Mouse (Mus musculus) liver, postnatal 0 days (tissue): ENCODE measurements around the gene Adgrl2.

Experiments used
- CTCF ChIP-seq: sonication (generic); IDR thresholded peaks from 2 replicates; pipeline ENCODE4 v1.5.1; 2016; ENCODE audit warnings: antibody characterized with exemption, low read depth
- EP300 ChIP-seq: IDR thresholded peaks from 2 replicates; pipeline ENCODE4 v1.6.1; 2016; ENCODE audit warnings: antibody characterized with exemption, low read depth, mild to moderate bottlenecking

DNA sequence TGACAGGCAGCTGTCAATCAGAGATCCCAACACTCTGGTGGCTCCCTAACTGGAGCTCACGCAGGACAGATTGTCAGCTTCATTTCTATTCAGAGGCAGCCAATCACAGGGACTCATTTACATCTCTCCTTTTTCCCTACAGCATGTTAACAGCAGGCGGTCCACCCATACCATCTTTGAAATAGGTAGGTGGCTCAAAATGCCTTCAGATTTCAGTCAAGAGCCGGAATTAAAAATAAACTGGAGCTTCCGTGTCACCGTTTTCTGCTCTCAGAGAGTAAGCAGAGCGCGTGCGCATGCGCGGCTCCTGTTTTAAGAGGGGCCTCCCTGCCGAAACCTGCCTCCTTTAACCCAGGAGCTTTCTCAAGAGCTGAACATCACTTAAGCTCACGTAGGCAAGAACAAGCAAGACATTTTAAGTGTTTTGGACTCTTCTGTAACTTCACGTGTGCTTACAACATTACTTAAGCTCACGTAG is 67.7 kb downstream of the Adgrl2 start:
- TF ChIP-seq CTCF (no peak), EP300 (no peak)
